ENCODE assay signal across 17 mouse cellular contexts in the genomic region with DNA sequence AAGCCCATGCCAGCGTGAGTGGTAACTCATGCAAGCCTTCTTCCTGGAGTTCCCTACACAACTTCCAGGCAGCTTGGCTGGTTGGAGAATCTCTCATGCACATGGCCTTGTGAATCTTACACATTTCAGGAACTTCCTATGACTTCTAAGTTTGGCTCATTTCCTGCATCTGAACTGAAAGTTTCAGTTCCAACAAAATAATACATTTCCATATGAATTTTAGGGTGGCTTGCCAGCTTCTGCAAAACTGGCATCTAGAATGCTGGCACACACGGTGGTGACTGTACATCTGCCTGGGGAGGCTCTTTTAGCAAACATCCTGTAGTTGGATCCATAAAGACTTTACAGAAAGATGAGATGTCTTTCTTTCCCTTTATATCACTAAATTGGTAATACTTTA.
"Had no signal": no experiment of that assay in that cellular context is flagged by ENCODE, and none has a peak within 500 bp of the region (broad histone marks: within the 10 kb centered on the region; RNA-seq: fewer than 3 reads in every experiment).

No protein-coding gene starts in this region.

- H3K27ac ChIP-seq: kidney, postnatal 0 days; limb, embryonic 15.5 days; liver, embryonic 12.5 days; midbrain, embryonic 10.5 days; neural tube, embryonic 15.5 days; stomach, embryonic 15.5 days had no signal

- H3K9me3 ChIP-seq: limb, embryonic 15.5 days; liver, embryonic 12.5 days; midbrain, embryonic 10.5 days; neural tube, embryonic 15.5 days; stomach, embryonic 15.5 days had no signal

- ATAC-seq: liver, embryonic 12.5 days had no signal

- H3K4me3 ChIP-seq: limb, embryonic 15.5 days; liver, embryonic 12.5 days; midbrain, embryonic 10.5 days; myocyte; neural tube, embryonic 15.5 days; stomach, embryonic 15.5 days had no signal

- H3K27me3 ChIP-seq: limb, embryonic 15.5 days; liver, embryonic 12.5 days; neural tube, embryonic 15.5 days; stomach, embryonic 15.5 days had no signal

- H3K4me1 ChIP-seq: limb, embryonic 15.5 days; liver, embryonic 12.5 days; midbrain, embryonic 10.5 days; neural tube, embryonic 15.5 days; stomach, embryonic 15.5 days had no signal

- H3K4me2 ChIP-seq: limb, embryonic 15.5 days; liver, embryonic 12.5 days; lung, embryonic 14.5 days; neural tube, embryonic 15.5 days; stomach, embryonic 15.5 days had no signal

- DNase-seq: kidney, adult 11 months; kidney, adult 9 months; kidney, postnatal 36 days; layer of hippocampus, adult 9-11 months; layer of hippocampus, postnatal 36 days; lung, embryonic 14.5 days; lung, postnatal 10 days; lung, postnatal 4 days; midbrain, embryonic 14.5 days; thymus, postnatal 14 days had no signal

- H3K9ac ChIP-seq: limb, embryonic 15.5 days; liver, embryonic 12.5 days; lung, embryonic 14.5 days; neural tube, embryonic 15.5 days; stomach, embryonic 15.5 days had no signal

- H3K36me3 ChIP-seq: limb, embryonic 15.5 days; liver, embryonic 12.5 days; midbrain, embryonic 10.5 days; neural tube, embryonic 15.5 days; stomach, embryonic 15.5 days had no signal
